Mouse (Mus musculus) forebrain, embryonic 12.5 days (tissue): ENCODE measurements around the gene Pet100. TPM values are rescaled to one million over a fixed set of nuclear protein-coding genes. Genes with fewer than 3 reads are reported as not detected.

Source experiments
- ATAC-seq: fragments of 200-750 bp; cut with Nextera tagmentation; 2 replicates; pipeline ENCODE4 v1.8.0; 2017; ENCODE audit warnings: moderate TSS enrichment; ENCODE audit not compliant: low FRiP score
- H3K27ac ChIP-seq: fragments of 300-500 bp; sonication (generic); 2 replicates; pipeline ENCODE4 v1.5.1; 2016; ENCODE audit warnings: mild to moderate bottlenecking
- H3K27me3 ChIP-seq: fragments of 300-500 bp; sonication (generic); 2 replicates; pipeline ENCODE4 v1.6.1; 2016; ENCODE audit warnings: mild to moderate bottlenecking
- H3K36me3 ChIP-seq: fragments of 300-500 bp; sonication (generic); replicated peaks from 2 replicates; pipeline ENCODE4 v1.6.1; 2016; ENCODE audit warnings: mild to moderate bottlenecking
- H3K4me1 ChIP-seq: fragments of 300-500 bp; sonication (generic); 2 replicates; pipeline ENCODE4 v1.6.1; 2016
- H3K4me2 ChIP-seq: fragments of 300-500 bp; sonication (generic); 2 replicates; pipeline ENCODE4 v1.6.1; 2016; ENCODE audit warnings: mild to moderate bottlenecking, moderate library complexity
- H3K4me3 ChIP-seq: fragments of 300-500 bp; sonication (generic); replicated peaks from 2 replicates; pipeline ENCODE4 v1.5.1; 2016; ENCODE audit warnings: mild to moderate bottlenecking
- H3K9ac ChIP-seq: fragments of 300-500 bp; sonication (generic); 2 replicates; pipeline ENCODE4 v1.6.1; 2016; ENCODE audit warnings: mild to moderate bottlenecking
- H3K9me3 ChIP-seq: fragments of 300-500 bp; sonication (generic); 2 replicates; pipeline ENCODE4 v1.6.1; 2016
- WGBS: fragments of 180-500 bp; shearing (Covaris S2); methylation state at CpG from one replicate; pipeline ENCODE4 v1.1.7; 2016; 5-methylcytosine and 5-hydroxymethylcytosine counted together
- polyA plus RNA-seq: library from polyadenylated mRNA; unstranded; fragments of >200 nt; fragmentation: Nextera tagmentation; extraction: Ambion mirVana; gene quantifications from 2 replicates; pipeline ENCODE4 v1.2.1, GENCODE M21; 2016

Gene Pet100
- polyA plus RNA-seq, 1 experiment from 2014 or later: 115 TPM

GRCm38 (mm10) chr8:3665507-3665906 lies 44.2 kb downstream of the Pet100 start, which contains the start of gene Mcemp1:
TSS of gene Mcemp1 (plus strand) at chr8:3665754.
- Histone ChIP-seq H3K27ac (no peak within 1 kb of the TSS), H3K9ac (no peak within 1 kb of the TSS), H3K27me3 (no peaks in the 10 kb centered on the region), H3K36me3 (no peaks in the 10 kb centered on the region), H3K4me3 (no peak within 1 kb of the TSS), H3K4me1 (no peaks in the 10 kb centered on the region), H3K4me2 (no peak within 1 kb of the TSS), H3K9me3 (no peaks in the 10 kb centered on the region)
- ATAC-seq: no peak
- 82% methylated on average over 6 of the region's 6 CpGs for WGBS

GRCm38 (mm10) chr8:3670388-3670787 lies 49.0 kb downstream of the Pet100 start:
- Histone ChIP-seq H3K9ac (no peak overlapping the region), H3K27ac (no peak overlapping the region), H3K27me3 (no peaks in the 10 kb centered on the region), H3K9me3 (no peaks in the 10 kb centered on the region), H3K36me3 (no peaks in the 10 kb centered on the region), H3K4me2 (no peak overlapping the region), H3K4me3 (no peak overlapping the region), H3K4me1 (peaks cover 6% of the 10 kb centered on the region; the same call in 1 of the 2 replicates)
- no peak for ATAC-seq
- 88% methylated on average over 2 of the region's 2 CpGs for WGBS

- H3K36me3 ChIP-seq: no peaks in the 10 kb centered on the region
- peak within 1 kb of the TSS; percentile 59 for H3K9ac ChIP-seq
- no peaks in the 10 kb centered on the region for H3K27me3 ChIP-seq
- H3K4me2 ChIP-seq: peak within 1 kb of the TSS; percentile 62
- H3K9me3 ChIP-seq: no peaks in the 10 kb centered on the region
- WGBS: under 1% methylated on average over 23 of the region's 23 CpGs
- H3K4me1 ChIP-seq: peaks cover 10% of the 10 kb centered on the region
- ATAC-seq: peak; percentile 83
- H3K27ac ChIP-seq: peak within 1 kb of the TSS; percentile 62
- H3K4me3 ChIP-seq: peak within 1 kb of the TSS; percentile 49
Observed at GRCm38 (mm10) chr8:3671980-3672491, 50.7 kb downstream of the Pet100 start, which contains the start of gene Fcor. TSS of gene Fcor (minus strand) at chr8:3672362.

- Histone ChIP-seq H3K27ac (no peak overlapping the region), H3K4me2 (no peak overlapping the region), H3K9ac (no peak overlapping the region), H3K36me3 (peaks cover 12% of the 10 kb centered on the region), H3K27me3 (no peaks in the 10 kb centered on the region), H3K4me1 (peaks cover 23% of the 10 kb centered on the region), H3K9me3 (no peaks in the 10 kb centered on the region), H3K4me3 (no peak overlapping the region)
- 60% methylated on average over 3 of the region's 3 CpGs for WGBS
- no peak for ATAC-seq
Observed at GRCm38 (mm10) chr8:3674671-3675070, 53.3 kb downstream of the Pet100 start.

Other genes with a start within 250 kb of the Pet100 start
- gene Arhgef18, start 228.5 kb upstream of the Pet100 start, polyA plus RNA-seq: 13.4 and 14.2 TPM in 2 replicates
- 3.7 and 4.4 TPM in 2 replicates for gene Pex11g, start 153.9 kb upstream of the Pet100 start, polyA plus RNA-seq
- gene Tex45, start 150.7 kb upstream of the Pet100 start, polyA plus RNA-seq: not detected in 2 replicates
- 69.3 and 78.4 TPM in 2 replicates for gene Zfp358, start 128.4 kb upstream of the Pet100 start, polyA plus RNA-seq
- 68.5 and 72.4 TPM in 2 replicates for gene Mcoln1, start 121.1 kb upstream of the Pet100 start, polyA plus RNA-seq
- gene Pnpla6, start 106.2 kb upstream of the Pet100 start, polyA plus RNA-seq: 22.7 and 24.2 TPM in 2 replicates
- 2.9 and 3.1 TPM in 2 replicates for gene C330021F23Rik, start 53.6 kb upstream of the Pet100 start, polyA plus RNA-seq
- gene Camsap3, start 34.3 kb upstream of the Pet100 start, polyA plus RNA-seq: 20.3 and 24.0 TPM in 2 replicates
- gene Xab2, start 232 bp upstream of the Pet100 start, polyA plus RNA-seq: 65.8 and 68.7 TPM in 2 replicates
- 0.43 TPM in 1 of 2 replicates, not detected in the other for gene Pcp2, start 4.0 kb downstream of the Pet100 start, polyA plus RNA-seq
- gene Stxbp2, start 9.4 kb downstream of the Pet100 start, polyA plus RNA-seq: 28.7 and 29.3 TPM in 2 replicates
- gene Retn, start 34.2 kb downstream of the Pet100 start, polyA plus RNA-seq: 0.32 and 0.46 TPM in 2 replicates
- gene Mcemp1, start 44.2 kb downstream of the Pet100 start, polyA plus RNA-seq: 0.13 TPM in 1 of 2 replicates, not detected in the other
- gene Fcor, start 50.8 kb downstream of the Pet100 start, polyA plus RNA-seq: 6.7 and 7.0 TPM in 2 replicates
- 44.6 and 44.8 TPM in 2 replicates for gene Trappc5, start 54.8 kb downstream of the Pet100 start, polyA plus RNA-seq
- gene Fcer2a, start 72.6 kb downstream of the Pet100 start, polyA plus RNA-seq: 0.35 and 0.89 TPM in 2 replicates
- gene Clec4g, start 99.1 kb downstream of the Pet100 start, polyA plus RNA-seq: not detected in 2 replicates
- gene Cd209a, start 127.4 kb downstream of the Pet100 start, polyA plus RNA-seq: not detected in 2 replicates
- not detected in 2 replicates for gene Cd209e, start 232.8 kb downstream of the Pet100 start, polyA plus RNA-seq